Mouse (Mus musculus): Measurements from ENCODE around the gene Med22. TPM values are rescaled to one million over a fixed set of nuclear protein-coding genes. Genes with fewer than 3 reads are reported as not detected.

Gene Med22
- polyA plus RNA-seq, 1 experiment: 30.3 TPM

DNA sequence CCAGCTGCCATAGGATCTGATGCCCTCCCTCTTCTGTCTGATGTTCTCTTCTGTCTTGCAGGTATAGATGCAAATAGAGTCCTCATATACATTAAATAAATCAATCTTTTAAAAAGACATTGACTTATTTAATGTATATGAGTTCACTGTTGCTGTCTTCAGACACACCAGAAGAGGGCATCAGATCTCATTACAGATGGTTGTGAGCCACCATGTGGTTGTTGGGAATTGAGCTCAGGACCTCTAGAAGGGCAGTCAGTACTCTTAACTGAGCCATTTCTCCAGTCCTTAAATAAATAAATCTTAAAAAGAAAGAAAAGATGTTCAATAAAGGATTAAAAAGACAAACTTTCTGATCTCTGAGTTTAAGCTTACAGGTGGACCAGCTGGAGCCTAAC lies 1.1 kb downstream of the Med22 start:
- H3K27me3 ChIP-seq (ENCODE audit: control insufficient read depth, insufficient read depth, low read length): no peaks in the 10 kb centered on the region
- TF ChIP-seq POLR2A (IDR thresholded peaks at IDR 0.05; ENCODE audit: control insufficient read depth, low read depth, low read length): no peak
- no peak for TF ChIP-seq CTCF (IDR thresholded peaks at IDR 0.05; ENCODE audit: control insufficient read depth, insufficient read depth, insufficient replicate concordance, low read depth, low read length)
- H3K4me3 ChIP-seq (ENCODE audit: control insufficient read depth, low read depth, low read length): no peak overlapping the region; the same call in 1 of the 2 replicates
- H3K4me1 ChIP-seq (ENCODE audit: control insufficient read depth, insufficient read depth, low read length): peaks cover 4% of the 10 kb centered on the region
- H3K36me3 ChIP-seq (ENCODE audit: control insufficient read depth, insufficient read depth, low read length): no peaks in the 10 kb centered on the region
- no peak overlapping the region; the same call in 1 of the 2 replicates for H3K27ac ChIP-seq (ENCODE audit: control insufficient read depth, insufficient read depth, low read depth, low read length)

DNA sequence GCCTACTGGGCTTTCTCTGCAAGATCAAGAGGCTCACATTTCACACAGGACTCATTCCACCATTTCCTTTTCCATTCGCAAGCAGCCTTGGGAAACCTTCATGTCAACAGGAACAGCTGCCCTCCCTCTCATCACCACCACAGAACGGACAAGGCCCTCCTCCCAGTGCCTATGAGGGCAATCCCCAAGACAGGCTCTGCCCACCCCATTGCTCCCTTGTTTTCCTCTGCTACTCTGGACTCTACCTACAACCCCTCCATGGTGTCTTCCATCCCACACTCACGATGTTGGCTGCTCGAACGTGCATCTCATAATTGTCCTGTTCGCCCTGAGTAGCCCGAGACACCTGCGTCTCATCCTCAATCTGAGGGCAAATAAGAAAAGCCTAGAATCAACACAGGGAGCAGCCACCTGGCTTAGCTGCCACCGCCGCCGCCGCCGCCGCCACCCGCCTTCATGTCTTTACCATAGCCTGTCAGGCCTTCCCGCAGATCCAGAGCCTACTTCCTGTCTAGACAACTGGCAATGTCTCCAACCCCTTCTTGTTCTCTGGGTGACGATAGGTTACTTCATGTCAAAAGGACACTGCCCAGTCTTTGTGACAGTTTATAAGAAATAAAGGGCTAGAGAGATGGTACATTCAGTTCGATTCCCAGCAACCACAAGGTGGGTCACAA lies 1.6 kb downstream of the Med22 start:
- Histone ChIP-seq H3K4me1 (ENCODE audit: control insufficient read depth, insufficient read depth, low read length) (peaks cover 4% of the 10 kb centered on the region), H3K36me3 (ENCODE audit: control insufficient read depth, insufficient read depth, low read length) (no peaks in the 10 kb centered on the region), H3K4me3 (ENCODE audit: control insufficient read depth, low read depth, low read length) (no peak overlapping the region), H3K27me3 (ENCODE audit: control insufficient read depth, insufficient read depth, low read length) (no peaks in the 10 kb centered on the region), H3K27ac (ENCODE audit: control insufficient read depth, insufficient read depth, low read depth, low read length) (no peak overlapping the region)
- no peak for TF ChIP-seq POLR2A (IDR thresholded peaks at IDR 0.05; ENCODE audit: control insufficient read depth, low read depth, low read length)
- no peak for TF ChIP-seq CTCF (IDR thresholded peaks at IDR 0.05; ENCODE audit: control insufficient read depth, insufficient read depth, insufficient replicate concordance, low read depth, low read length)

DNA sequence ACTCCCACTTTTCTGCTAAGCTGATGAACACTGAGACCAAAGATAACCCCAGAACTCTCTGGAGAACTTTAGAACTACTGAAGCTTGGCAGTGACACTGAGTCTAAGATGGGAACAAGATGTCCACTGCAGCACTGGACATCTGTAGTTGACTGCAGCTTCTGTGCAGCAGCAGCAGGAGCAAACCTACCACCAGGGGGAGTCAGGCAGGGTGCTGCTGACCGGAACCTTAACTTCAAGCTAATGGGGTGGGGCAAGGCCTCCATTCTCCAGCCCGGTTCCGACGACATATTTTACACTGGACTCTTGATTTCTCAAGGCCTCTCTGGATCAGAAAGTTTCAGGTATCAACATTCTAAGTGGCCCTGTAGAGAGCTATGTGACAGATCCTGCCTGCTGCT lies 3.4 kb downstream of the Med22 start:
- TF ChIP-seq POLR2A (IDR thresholded peaks at IDR 0.05; ENCODE audit: control insufficient read depth, low read depth, low read length) (no peak), CTCF (IDR thresholded peaks at IDR 0.05; ENCODE audit: control insufficient read depth, insufficient read depth, insufficient replicate concordance, low read depth, low read length) (peak; percentile 56; the same call in 1 of the 2 replicates)
- Histone ChIP-seq H3K36me3 (ENCODE audit: control insufficient read depth, insufficient read depth, low read length) (no peaks in the 10 kb centered on the region), H3K27ac (ENCODE audit: control insufficient read depth, insufficient read depth, low read depth, low read length) (no peak overlapping the region), H3K4me1 (ENCODE audit: control insufficient read depth, insufficient read depth, low read length) (peaks cover 5% of the 10 kb centered on the region), H3K27me3 (ENCODE audit: control insufficient read depth, insufficient read depth, low read length) (no peaks in the 10 kb centered on the region), H3K4me3 (ENCODE audit: control insufficient read depth, low read depth, low read length) (no peak overlapping the region)

DNA sequence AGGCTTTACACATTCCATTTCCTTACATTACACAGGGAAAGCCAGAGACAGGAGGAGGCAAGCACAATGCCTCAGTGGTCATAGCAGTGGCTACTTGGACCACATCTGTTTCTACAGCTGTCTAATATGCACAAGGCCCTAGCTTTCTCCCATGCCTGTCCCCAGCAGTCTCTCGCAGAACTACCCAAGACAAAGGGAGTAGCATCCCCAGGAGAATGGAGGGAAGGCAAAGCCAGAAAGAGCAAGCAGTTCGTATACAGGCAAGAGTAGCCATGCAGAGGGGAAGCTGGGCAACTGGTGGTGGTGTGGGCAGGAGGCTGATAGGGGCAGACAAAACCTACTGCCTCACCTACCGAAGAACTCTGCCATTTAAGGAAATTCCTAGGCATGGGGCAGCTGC lies 4.0 kb downstream of the Med22 start:
- no peak for TF ChIP-seq POLR2A (IDR thresholded peaks at IDR 0.05; ENCODE audit: control insufficient read depth, low read depth, low read length)
- TF ChIP-seq CTCF (IDR thresholded peaks at IDR 0.05; ENCODE audit: control insufficient read depth, insufficient read depth, insufficient replicate concordance, low read depth, low read length): no peak
- Histone ChIP-seq H3K4me1 (ENCODE audit: control insufficient read depth, insufficient read depth, low read length) (peaks cover 7% of the 10 kb centered on the region), H3K4me3 (ENCODE audit: control insufficient read depth, low read depth, low read length) (no peak overlapping the region), H3K36me3 (ENCODE audit: control insufficient read depth, insufficient read depth, low read length) (no peaks in the 10 kb centered on the region), H3K27ac (ENCODE audit: control insufficient read depth, insufficient read depth, low read depth, low read length) (no peak overlapping the region), H3K27me3 (ENCODE audit: control insufficient read depth, insufficient read depth, low read length) (no peaks in the 10 kb centered on the region)

DNA sequence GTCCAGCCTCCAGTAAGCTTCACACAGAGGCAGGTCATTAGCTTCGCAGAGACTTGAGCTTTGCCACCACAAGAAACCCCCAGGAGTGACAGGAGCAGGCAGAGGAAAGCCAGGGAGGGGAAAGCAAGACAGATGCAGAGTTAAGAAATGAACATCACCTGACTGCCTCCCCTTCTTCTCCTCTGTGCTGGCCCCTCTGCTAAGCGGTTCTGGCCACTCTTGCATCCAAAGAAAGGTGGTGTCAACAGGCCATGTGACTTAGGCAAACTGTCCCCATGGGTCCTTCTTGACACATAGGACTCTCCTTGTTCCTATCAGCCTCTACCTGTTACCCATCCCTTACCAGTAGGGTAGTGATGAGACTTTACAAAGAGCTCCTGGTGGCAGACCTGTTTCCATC lies 4.5 kb downstream of the Med22 start:
- Histone ChIP-seq H3K4me3 (ENCODE audit: control insufficient read depth, low read depth, low read length) (no peak overlapping the region), H3K27me3 (ENCODE audit: control insufficient read depth, insufficient read depth, low read length) (no peaks in the 10 kb centered on the region), H3K27ac (ENCODE audit: control insufficient read depth, insufficient read depth, low read depth, low read length) (no peak overlapping the region), H3K36me3 (ENCODE audit: control insufficient read depth, insufficient read depth, low read length) (no peaks in the 10 kb centered on the region), H3K4me1 (ENCODE audit: control insufficient read depth, insufficient read depth, low read length) (peaks cover 4% of the 10 kb centered on the region)
- TF ChIP-seq CTCF (IDR thresholded peaks at IDR 0.05; ENCODE audit: control insufficient read depth, insufficient read depth, insufficient replicate concordance, low read depth, low read length) (no peak), POLR2A (IDR thresholded peaks at IDR 0.05; ENCODE audit: control insufficient read depth, low read depth, low read length) (no peak)

DNA sequence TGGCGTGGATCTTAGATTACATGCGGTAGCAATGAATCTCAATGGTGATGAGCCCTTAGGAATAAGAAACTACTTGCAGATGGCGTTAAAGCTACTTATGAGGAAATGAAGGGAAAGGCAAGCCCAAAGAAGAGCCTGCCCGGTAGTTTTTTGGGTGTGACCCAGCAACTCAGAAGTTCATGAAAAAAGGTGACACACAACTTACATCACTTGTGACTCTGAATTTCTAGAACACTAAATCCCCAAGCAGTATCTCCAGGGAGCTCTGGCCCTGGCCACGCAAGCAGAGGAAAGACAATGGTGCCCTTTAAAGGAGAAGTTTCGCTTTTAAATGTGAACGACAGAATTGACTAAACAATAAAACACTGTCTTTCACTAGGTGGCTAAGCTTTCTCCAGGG lies 7.2 kb downstream of the Med22 start:
- Histone ChIP-seq H3K27ac (ENCODE audit: control insufficient read depth, insufficient read depth, low read depth, low read length) (peak overlapping the region; percentile 76), H3K36me3 (ENCODE audit: control insufficient read depth, insufficient read depth, low read length) (peaks cover 3% of the 10 kb centered on the region), H3K4me1 (ENCODE audit: control insufficient read depth, insufficient read depth, low read length) (peaks cover 4% of the 10 kb centered on the region), H3K4me3 (ENCODE audit: control insufficient read depth, low read depth, low read length) (peak overlapping the region; percentile 99), H3K27me3 (ENCODE audit: control insufficient read depth, insufficient read depth, low read length) (no peaks in the 10 kb centered on the region)
- TF ChIP-seq POLR2A (IDR thresholded peaks at IDR 0.05; ENCODE audit: control insufficient read depth, low read depth, low read length) (no peak), CTCF (IDR thresholded peaks at IDR 0.05; ENCODE audit: control insufficient read depth, insufficient read depth, insufficient replicate concordance, low read depth, low read length) (no peak)

DNA sequence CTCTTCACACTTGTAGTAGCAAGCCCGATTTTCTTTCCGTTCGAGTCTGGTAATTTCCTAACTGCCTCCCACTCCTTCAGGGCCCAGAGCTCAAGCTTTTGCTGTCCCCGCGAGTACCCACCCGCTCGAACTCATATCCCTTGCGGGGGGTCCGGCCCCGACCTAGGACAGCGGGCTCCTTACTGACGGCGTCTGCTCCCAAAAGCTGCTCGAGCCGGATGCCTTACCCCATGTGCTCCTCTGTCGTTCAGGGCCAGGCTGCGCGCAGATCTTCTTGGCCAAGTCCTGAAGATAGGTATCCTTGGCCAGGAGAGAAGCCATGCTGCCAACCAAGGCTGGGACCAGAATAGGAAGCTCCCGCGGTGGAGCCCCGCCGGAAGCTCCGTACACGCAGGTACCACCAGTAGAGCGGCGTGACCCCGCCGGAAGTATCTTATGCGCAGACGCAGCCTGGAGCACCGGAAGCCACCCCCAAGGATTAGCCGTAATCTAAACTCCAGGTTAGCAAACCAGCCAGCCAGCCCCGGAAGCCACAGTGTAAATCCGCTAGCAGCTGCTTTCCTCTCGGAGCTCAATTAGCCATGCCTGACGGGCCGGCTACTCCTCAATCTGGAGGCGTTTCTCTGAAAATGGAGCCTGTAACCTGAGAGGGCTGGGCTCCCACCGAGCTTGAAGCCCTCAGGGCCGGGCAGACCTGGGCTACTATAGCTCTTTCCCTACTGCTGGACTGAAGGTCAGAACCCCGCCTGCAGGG lies 7.8 kb downstream of the Med22 start, which contains the start of gene Surf6:
Gene Surf6, minus strand, starts transcription at position 413 of the 754 bp plus-strand sequence.
- Histone ChIP-seq H3K4me1 (ENCODE audit: control insufficient read depth, insufficient read depth, low read length) (peaks cover 4% of the 10 kb centered on the region), H3K27me3 (ENCODE audit: control insufficient read depth, insufficient read depth, low read length) (no peaks in the 10 kb centered on the region), H3K27ac (ENCODE audit: control insufficient read depth, insufficient read depth, low read depth, low read length) (peak within 1 kb of the TSS; percentile 76), H3K4me3 (ENCODE audit: control insufficient read depth, low read depth, low read length) (peak within 1 kb of the TSS; percentile 99), H3K36me3 (ENCODE audit: control insufficient read depth, insufficient read depth, low read length) (peaks cover 3% of the 10 kb centered on the region)
- TF ChIP-seq CTCF (IDR thresholded peaks at IDR 0.05; ENCODE audit: control insufficient read depth, insufficient read depth, insufficient replicate concordance, low read depth, low read length) (no peak), POLR2A (IDR thresholded peaks at IDR 0.05; ENCODE audit: control insufficient read depth, low read depth, low read length) (peak; percentile 82)
